Mouse (Mus musculus) hindbrain, embryonic 10.5 days (tissue): Measurements from ENCODE around the gene Agpat3. TPM values are rescaled to one million over a fixed set of nuclear protein-coding genes. Genes with fewer than 3 reads are reported as not detected.
A peak's percentile ranks its signal among the peaks of the same experiment; 100 is the strongest.

Experiments used
- DNase-seq: peaks from one replicate; pipeline ENCODE4 v3.0.0-alpha.2; 2017; ENCODE audit warnings: low spot score
- H3K27ac ChIP-seq: fragments of 300-500 bp; sonication (generic); 2 replicates; pipeline ENCODE4 v1.5.1; 2016; ENCODE audit warnings: mild to moderate bottlenecking, moderate library complexity
- H3K27me3 ChIP-seq: fragments of 300-500 bp; sonication (generic); 2 replicates; pipeline ENCODE4 v1.6.1; 2016; ENCODE audit warnings: mild to moderate bottlenecking; ENCODE audit not compliant: poor library complexity, insufficient read depth, severe bottlenecking
- H3K36me3 ChIP-seq: fragments of 300-500 bp; sonication (generic); 2 replicates; pipeline ENCODE4 v1.6.1; 2016; ENCODE audit warnings: mild to moderate bottlenecking, moderate library complexity
- H3K4me1 ChIP-seq: fragments of 300-500 bp; sonication (generic); replicated peaks from 2 replicates; pipeline ENCODE4 v1.6.1; 2016; ENCODE audit warnings: mild to moderate bottlenecking
- H3K4me3 ChIP-seq: fragments of 300-500 bp; sonication (generic); 2 replicates; pipeline ENCODE4 v1.5.1; 2016; ENCODE audit warnings: mild to moderate bottlenecking, moderate library complexity
- H3K9me3 ChIP-seq: fragments of 300-500 bp; sonication (generic); 2 replicates; pipeline ENCODE4 v1.6.1; 2016; ENCODE audit warnings: mild to moderate bottlenecking, moderate library complexity
- WGBS: fragments of 180-500 bp; shearing (Covaris S2); methylation state at CpG from one replicate; pipeline ENCODE4 v1.1.7; 2016; 5-methylcytosine and 5-hydroxymethylcytosine counted together
- polyA plus RNA-seq: library from polyadenylated mRNA; unstranded; fragments of >200 nt; fragmentation: Nextera tagmentation; extraction: Ambion mirVana; gene quantifications from 2 replicates; pipeline ENCODE4 v1.2.1, GENCODE M21; 2016

Agpat3 gene
- polyA plus RNA-seq, 1 experiment from 2014 or later = 47.2 TPM

- Histone ChIP-seq H3K36me3 (no peaks in the 10 kb centered on the region), H3K27me3 (no peaks in the 10 kb centered on the region), H3K4me1 (peaks cover 14% of the 10 kb centered on the region), H3K4me3 (no peak overlapping the region), H3K9me3 (no peaks in the 10 kb centered on the region), H3K27ac (no peak overlapping the region)
- 73% methylated on average over 1 of the region's 1 CpGs for WGBS
- no peak for DNase-seq
Measured at GRCm38 (mm10) chr10:78355931-78356593, 3.8 kb upstream of the Agpat3 start.

GRCm38 (mm10) chr10:78353196-78353595 lies 907 bp upstream of the Agpat3 start:
- Histone ChIP-seq H3K9me3 (no peaks in the 10 kb centered on the region), H3K36me3 (no peaks in the 10 kb centered on the region), H3K27ac (no peak overlapping the region), H3K27me3 (no peaks in the 10 kb centered on the region), H3K4me1 (peaks cover 27% of the 10 kb centered on the region), H3K4me3 (no peak overlapping the region)
- WGBS = 55% methylated on average over 4 of the region's 4 CpGs
- DNase-seq = no peak

DNA sequence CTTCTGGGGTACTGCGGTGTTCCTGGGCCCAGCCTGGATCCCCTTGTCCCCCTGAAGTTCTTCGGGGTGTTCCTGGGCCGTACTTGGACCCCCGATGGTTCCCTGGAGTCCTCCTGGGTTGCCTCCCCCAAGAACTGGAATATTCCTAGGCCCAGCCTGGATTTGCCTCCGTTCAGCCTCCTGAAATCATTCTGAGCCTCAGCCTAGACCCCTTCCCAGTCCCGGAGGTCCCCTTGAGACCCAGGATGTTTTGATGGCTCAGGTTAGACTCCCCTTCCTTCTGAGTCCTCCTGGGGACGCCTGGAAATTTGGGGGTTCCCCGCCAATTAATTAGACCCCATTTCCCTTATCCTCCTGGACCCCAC lies 359 bp upstream of the Agpat3 start:
- 0 out of 2 replicates have a peak, but pooled peaks cover 3% of the 10 kb centered on the region for H3K36me3 ChIP-seq
- 23% methylated on average over 8 of the region's 8 CpGs for WGBS
- peaks cover 29% of the 10 kb centered on the region for H3K4me1 ChIP-seq
- no peak for DNase-seq
- H3K4me3 ChIP-seq = peak overlapping the region; percentile 98
- no peaks in the 10 kb centered on the region for H3K9me3 ChIP-seq
- no peaks in the 10 kb centered on the region for H3K27me3 ChIP-seq
- H3K27ac ChIP-seq = peak overlapping the region; percentile 95

DNA sequence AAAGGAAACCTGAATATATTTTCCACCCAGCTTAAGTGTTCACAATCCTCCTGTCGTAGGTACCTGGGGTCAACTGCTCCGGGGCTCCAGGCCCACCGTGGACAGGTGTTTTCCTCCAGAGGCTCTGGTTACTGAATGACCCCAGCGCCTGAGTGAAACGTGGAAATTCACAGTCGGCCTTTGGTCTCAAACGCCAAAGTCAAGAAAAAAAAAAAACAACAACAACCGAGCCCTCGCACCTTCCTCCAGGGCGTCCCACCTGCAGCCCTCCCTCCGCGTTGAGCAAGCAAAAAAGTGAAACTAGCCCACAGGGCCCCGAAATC lies 764 bp downstream of the Agpat3 start:
- Histone ChIP-seq H3K27me3 (no peaks in the 10 kb centered on the region), H3K27ac (peak overlapping the region; percentile 95), H3K36me3 (0 out of 2 replicates have a peak, but pooled peaks cover 3% of the 10 kb centered on the region), H3K4me1 (peaks cover 29% of the 10 kb centered on the region), H3K4me3 (peak overlapping the region; percentile 98), H3K9me3 (no peaks in the 10 kb centered on the region)
- DNase-seq = no peak
- WGBS = 3% methylated on average over 13 of the region's 13 CpGs

DNA sequence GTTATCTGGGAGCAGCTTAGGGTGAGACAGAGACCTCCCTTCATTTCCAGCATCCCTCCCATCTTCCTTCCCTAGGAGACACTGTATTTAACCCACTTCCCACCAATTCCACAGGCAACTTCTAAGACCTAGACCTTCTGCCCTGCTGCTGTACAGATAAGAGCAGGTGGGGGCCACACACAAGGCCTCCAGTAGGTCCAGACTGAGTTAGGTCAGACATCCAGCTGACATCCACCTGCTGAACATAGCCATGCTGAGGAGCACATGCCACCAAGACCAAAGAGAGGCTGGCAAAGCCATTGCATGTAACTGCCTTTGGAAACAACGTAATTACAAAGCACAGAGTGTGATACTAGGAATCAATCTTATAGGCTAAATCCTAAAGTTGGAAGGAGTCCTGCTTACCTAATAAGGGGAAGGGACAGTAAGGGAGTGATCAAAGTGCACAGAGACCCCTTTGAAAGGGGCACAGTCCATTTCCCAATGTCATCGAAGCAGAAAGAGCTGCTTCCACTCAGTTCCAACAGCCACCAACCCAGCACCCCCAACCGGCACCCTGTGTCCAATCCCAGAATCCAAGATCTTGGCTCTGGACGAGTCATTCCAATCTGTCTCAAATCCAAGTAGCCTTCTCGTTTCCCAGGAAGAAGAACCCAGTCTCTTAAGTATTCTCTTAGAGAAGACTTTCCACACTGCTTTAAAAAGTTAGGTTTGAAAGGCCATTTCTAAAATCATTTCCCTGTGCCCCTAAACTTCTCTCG lies 1.3 kb downstream of the Agpat3 start:
- Histone ChIP-seq H3K36me3 (0 out of 2 replicates have a peak, but pooled peaks cover 3% of the 10 kb centered on the region), H3K27ac (peak overlapping the region; percentile 95; the same call in 1 of the 2 replicates), H3K4me1 (peaks cover 29% of the 10 kb centered on the region), H3K27me3 (no peaks in the 10 kb centered on the region), H3K9me3 (no peaks in the 10 kb centered on the region), H3K4me3 (peak overlapping the region; percentile 98)
- WGBS = 40% methylated on average over 6 of the region's 6 CpGs
- no peak for DNase-seq

DNA sequence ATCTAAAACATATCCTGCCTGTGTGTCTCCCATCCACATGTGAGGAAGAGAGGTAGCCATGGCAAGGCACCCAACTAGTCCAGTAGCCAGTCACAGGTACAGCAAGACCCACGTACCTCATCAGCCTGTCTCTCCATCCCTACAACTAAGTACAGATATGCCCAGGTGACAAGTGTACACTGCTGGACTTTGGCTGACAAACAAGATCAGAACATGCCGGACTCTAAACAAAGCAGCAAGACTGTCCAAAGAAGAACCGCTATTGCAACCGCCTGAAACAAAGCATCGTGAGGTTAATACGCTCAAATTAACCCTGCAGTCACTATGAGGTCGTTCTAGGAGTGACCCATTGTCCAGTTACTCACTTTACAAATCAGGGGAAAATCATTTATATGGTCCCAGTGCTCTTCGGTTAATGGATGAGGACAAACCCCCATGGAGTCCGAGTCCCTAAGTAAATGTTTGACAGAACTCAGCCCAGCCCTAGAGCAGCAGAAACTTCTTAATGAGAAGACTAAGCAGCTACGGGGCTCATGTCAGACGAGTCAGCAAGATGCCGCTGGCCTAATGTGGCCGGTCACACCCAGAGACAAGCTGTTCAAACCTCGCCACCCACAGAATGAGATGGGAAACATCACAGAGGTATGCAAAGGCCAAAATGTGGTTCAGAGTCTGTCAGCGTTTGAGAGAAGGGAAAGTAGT lies 2.7 kb downstream of the Agpat3 start:
- peaks cover 29% of the 10 kb centered on the region for H3K4me1 ChIP-seq
- WGBS = 72% methylated on average over 15 of the region's 15 CpGs
- H3K4me3 ChIP-seq = no peak overlapping the region
- H3K9me3 ChIP-seq = no peaks in the 10 kb centered on the region
- 0 out of 2 replicates have a peak, but pooled peaks cover 3% of the 10 kb centered on the region for H3K36me3 ChIP-seq
- no peaks in the 10 kb centered on the region for H3K27me3 ChIP-seq
- DNase-seq = no peak
- H3K27ac ChIP-seq = no peak overlapping the region

GRCm38 (mm10) chr10:78348211-78348610 lies 4.1 kb downstream of the Agpat3 start:
- Histone ChIP-seq H3K4me3 (no peak overlapping the region), H3K9me3 (no peaks in the 10 kb centered on the region), H3K27me3 (no peaks in the 10 kb centered on the region), H3K27ac (no peak overlapping the region), H3K36me3 (peaks cover 7% of the 10 kb centered on the region; the same call in 1 of the 2 replicates), H3K4me1 (peaks cover 29% of the 10 kb centered on the region)
- no peak for DNase-seq
- WGBS = 94% methylated on average over 5 of the region's 5 CpGs

DNA sequence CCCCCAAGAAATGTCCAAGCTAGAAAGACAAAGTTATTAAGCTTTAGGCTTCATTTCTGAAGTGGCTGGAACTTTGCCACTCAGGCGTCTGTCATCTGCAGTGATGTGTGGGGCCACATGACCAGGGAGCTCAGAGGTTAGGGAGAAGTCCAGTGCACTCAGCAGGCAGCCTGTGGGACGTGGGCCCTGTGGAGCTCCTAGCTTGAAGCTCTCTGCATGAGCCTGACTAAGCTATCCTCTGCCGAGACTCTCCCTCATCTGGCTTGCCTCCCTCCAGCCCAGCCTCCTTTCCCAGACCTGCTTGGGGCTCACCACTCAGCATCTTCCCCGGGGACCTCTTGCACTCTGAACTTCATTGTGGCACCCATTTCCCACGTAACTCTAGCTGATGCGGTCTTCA lies 4.8 kb downstream of the Agpat3 start:
- Histone ChIP-seq H3K27ac (no peak overlapping the region), H3K4me3 (no peak overlapping the region), H3K4me1 (peaks cover 25% of the 10 kb centered on the region), H3K27me3 (no peaks in the 10 kb centered on the region), H3K9me3 (no peaks in the 10 kb centered on the region), H3K36me3 (peaks cover 13% of the 10 kb centered on the region)
- DNase-seq = no peak
- 77% methylated on average over 6 of the region's 6 CpGs for WGBS

GRCm38 (mm10) chr10:78345466-78345865 lies 6.8 kb downstream of the Agpat3 start:
- no peak for DNase-seq
- no peak overlapping the region for H3K4me3 ChIP-seq
- no peak overlapping the region for H3K27ac ChIP-seq
- no peaks in the 10 kb centered on the region for H3K9me3 ChIP-seq
- H3K4me1 ChIP-seq = peaks cover 9% of the 10 kb centered on the region
- H3K27me3 ChIP-seq = no peaks in the 10 kb centered on the region
- WGBS = 85% methylated on average over 2 of the region's 2 CpGs
- peaks cover 13% of the 10 kb centered on the region for H3K36me3 ChIP-seq

- Histone ChIP-seq H3K36me3 (peaks cover 26% of the 10 kb centered on the region), H3K9me3 (no peaks in the 10 kb centered on the region), H3K27me3 (no peaks in the 10 kb centered on the region), H3K4me3 (no peak overlapping the region), H3K4me1 (no peaks in the 10 kb centered on the region), H3K27ac (no peak overlapping the region)
- WGBS = 91% methylated on average over 1 of the region's 1 CpGs
- no peak for DNase-seq
Measured at GRCm38 (mm10) chr10:78342091-78342490, 10.2 kb downstream of the Agpat3 start.

GRCm38 (mm10) chr10:78338180-78338579 lies 14.1 kb downstream of the Agpat3 start:
- H3K27ac ChIP-seq = no peak overlapping the region
- peaks cover 22% of the 10 kb centered on the region for H3K36me3 ChIP-seq
- no peaks in the 10 kb centered on the region for H3K9me3 ChIP-seq
- whole genome bisulfite sequencing = 80% methylated on average over 5 of the region's 5 CpGs
- no peaks in the 10 kb centered on the region for H3K27me3 ChIP-seq
- no peak for DNase-seq
- no peaks in the 10 kb centered on the region; the same call in 1 of the 2 replicates for H3K4me1 ChIP-seq
- no peak overlapping the region for H3K4me3 ChIP-seq

GRCm38 (mm10) chr10:78334923-78335561 lies 17.2 kb downstream of the Agpat3 start:
- Histone ChIP-seq H3K4me1 (no peaks in the 10 kb centered on the region; the same call in 1 of the 2 replicates), H3K36me3 (peaks cover 20% of the 10 kb centered on the region), H3K27me3 (no peaks in the 10 kb centered on the region), H3K4me3 (no peak overlapping the region), H3K27ac (no peak overlapping the region), H3K9me3 (no peaks in the 10 kb centered on the region)
- 77% methylated on average over 6 of the region's 6 CpGs for whole genome bisulfite sequencing
- no peak for DNase-seq
